Mouse (Mus musculus): ENCODE data around the gene Slc6a9. TPM values are rescaled to one million over a fixed set of nuclear protein-coding genes. Genes with fewer than 3 reads are reported as not detected.

Slc6a9 gene
- total RNA-seq (2014; rRNA removed) (107 and 132 TPM in 2 replicates), polyA plus RNA-seq (2015; fragmentation: Nextera tagmentation; extraction: Ambion mirVana) (79.7 and 82.9 TPM in 2 replicates)

- Histone ChIP-seq H3K9me3 (ENCODE audit: low read length) (no peaks in the 10 kb centered on the region), H3K9ac (replicated peaks; ENCODE audit: low read length) (peak within 1 kb of the TSS; percentile 94), H3K27me3 (ENCODE audit: insufficient read depth, low read length) (no peaks in the 10 kb centered on the region), H3K4me2 (ENCODE audit: low read depth, low read length) (peak within 1 kb of the TSS; percentile 85), H3K4me3 (ENCODE audit: low read length) (peak within 1 kb of the TSS; percentile 74), H3K36me3 (ENCODE audit: insufficient read depth, low read length) (no peaks in the 10 kb centered on the region), H3K4me1 (ENCODE audit: insufficient read depth, low read length) (peaks cover 6% of the 10 kb centered on the region; the same call in 1 of the 2 replicates), H3K27ac (peak within 1 kb of the TSS; percentile 94)
- ATAC-seq: no peak
- WGBS: 30% methylated on average over 3 of the region's 3 CpGs
- DNase-seq (ENCODE audit: low spot score): no peak
- TF ChIP-seq CTCF (IDR thresholded peaks at IDR 0.05; ENCODE audit: low read depth): no peak
Measured at GRCm38 (mm10) chr4:117834457-117834844, at the start of gene Slc6a9. Slc6a9 (plus strand) TSS chr4:117834506.

- peak; percentile 48 for DNase-seq (ENCODE audit: low spot score)
- 0 out of 2 replicates have a peak overlapping the region, but pooled peaks have one; percentile 5 for H3K4me2 ChIP-seq (ENCODE audit: low read depth, low read length)
Measured at GRCm38 (mm10) chr4:117786963-117787362, 47.3 kb upstream of the Slc6a9 start.

GRCm38 (mm10) chr4:117788308-117788707 lies 46.0 kb upstream of the Slc6a9 start:
- TF ChIP-seq CTCF (IDR thresholded peaks at IDR 0.05; ENCODE audit: low read depth): no peak
- no peak overlapping the region for H3K27ac ChIP-seq
- WGBS: 60% methylated on average over 10 of the region's 10 CpGs
- no peak overlapping the region for H3K4me3 ChIP-seq (ENCODE audit: low read length)
- H3K36me3 ChIP-seq (ENCODE audit: insufficient read depth, low read length): no peaks in the 10 kb centered on the region
- no peaks in the 10 kb centered on the region for H3K9me3 ChIP-seq (ENCODE audit: low read length)
- no peaks in the 10 kb centered on the region for H3K4me1 ChIP-seq (ENCODE audit: insufficient read depth, low read length)
- H3K9ac ChIP-seq (replicated peaks; ENCODE audit: low read length): no peak overlapping the region
- DNase-seq (ENCODE audit: low spot score) (no peak), ATAC-seq (no peak)
- H3K4me2 ChIP-seq (ENCODE audit: low read depth, low read length): no peak overlapping the region
- H3K27me3 ChIP-seq (ENCODE audit: insufficient read depth, low read length): no peaks in the 10 kb centered on the region

More at GRCm38 (mm10) chr4:117786963-117787362, 47.3 kb upstream of the Slc6a9 start:
- no peak overlapping the region for H3K9ac ChIP-seq (replicated peaks; ENCODE audit: low read length)
- no peak overlapping the region for H3K4me3 ChIP-seq (ENCODE audit: low read length)
- H3K36me3 ChIP-seq (ENCODE audit: insufficient read depth, low read length): no peaks in the 10 kb centered on the region
- H3K27me3 ChIP-seq (ENCODE audit: insufficient read depth, low read length): no peaks in the 10 kb centered on the region
- peak; percentile 63 for ATAC-seq
- no peaks in the 10 kb centered on the region for H3K4me1 ChIP-seq (ENCODE audit: insufficient read depth, low read length)
- 38% methylated on average over 8 of the region's 8 CpGs for WGBS
- no peak overlapping the region for H3K27ac ChIP-seq
- no peaks in the 10 kb centered on the region for H3K9me3 ChIP-seq (ENCODE audit: low read length)
- TF ChIP-seq CTCF (IDR thresholded peaks at IDR 0.05; ENCODE audit: low read depth): no peak

GRCm38 (mm10) chr4:117799904-117800303 lies 34.4 kb upstream of the Slc6a9 start:
- 82% methylated on average over 6 of the region's 6 CpGs for WGBS
- H3K27ac ChIP-seq: no peak overlapping the region
- H3K4me2 ChIP-seq (ENCODE audit: low read depth, low read length): no peak overlapping the region
- H3K9ac ChIP-seq (replicated peaks; ENCODE audit: low read length): no peak overlapping the region
- no peaks in the 10 kb centered on the region for H3K36me3 ChIP-seq (ENCODE audit: insufficient read depth, low read length)
- no peak for TF ChIP-seq CTCF (IDR thresholded peaks at IDR 0.05; ENCODE audit: low read depth)
- H3K4me3 ChIP-seq (ENCODE audit: low read length): no peak overlapping the region
- H3K27me3 ChIP-seq (ENCODE audit: insufficient read depth, low read length): no peaks in the 10 kb centered on the region
- DNase-seq (ENCODE audit: low spot score) (no peak), ATAC-seq (no peak)
- H3K4me1 ChIP-seq (ENCODE audit: insufficient read depth, low read length): no peaks in the 10 kb centered on the region
- no peaks in the 10 kb centered on the region for H3K9me3 ChIP-seq (ENCODE audit: low read length)

GRCm38 (mm10) chr4:117806992-117807391 lies 27.3 kb upstream of the Slc6a9 start:
- Histone ChIP-seq H3K27ac (no peak overlapping the region), H3K27me3 (ENCODE audit: insufficient read depth, low read length) (no peaks in the 10 kb centered on the region), H3K4me3 (ENCODE audit: low read length) (no peak overlapping the region), H3K9me3 (ENCODE audit: low read length) (no peaks in the 10 kb centered on the region), H3K4me2 (ENCODE audit: low read depth, low read length) (no peak overlapping the region), H3K9ac (replicated peaks; ENCODE audit: low read length) (no peak overlapping the region), H3K36me3 (ENCODE audit: insufficient read depth, low read length) (no peaks in the 10 kb centered on the region), H3K4me1 (ENCODE audit: insufficient read depth, low read length) (no peaks in the 10 kb centered on the region)
- TF ChIP-seq CTCF (IDR thresholded peaks at IDR 0.05; ENCODE audit: low read depth): no peak
- DNase-seq (ENCODE audit: low spot score) (no peak), ATAC-seq (no peak)
- 66% methylated on average over 5 of the region's 5 CpGs for WGBS

- Histone ChIP-seq H3K4me2 (ENCODE audit: low read depth, low read length) (no peak overlapping the region), H3K36me3 (ENCODE audit: insufficient read depth, low read length) (no peaks in the 10 kb centered on the region), H3K9me3 (ENCODE audit: low read length) (no peaks in the 10 kb centered on the region), H3K27ac (no peak overlapping the region), H3K4me1 (ENCODE audit: insufficient read depth, low read length) (no peaks in the 10 kb centered on the region), H3K27me3 (ENCODE audit: insufficient read depth, low read length) (no peaks in the 10 kb centered on the region), H3K9ac (replicated peaks; ENCODE audit: low read length) (no peak overlapping the region), H3K4me3 (ENCODE audit: low read length) (no peak overlapping the region)
- WGBS: 54% methylated on average over 2 of the region's 2 CpGs
- peak; percentile 61 for DNase-seq (ENCODE audit: low spot score)
- TF ChIP-seq CTCF (IDR thresholded peaks at IDR 0.05; ENCODE audit: low read depth): peak; percentile 58
- ATAC-seq: no peak
Measured at GRCm38 (mm10) chr4:117810933-117811332, 23.4 kb upstream of the Slc6a9 start.

- H3K27ac ChIP-seq: no peak overlapping the region
- H3K4me3 ChIP-seq (ENCODE audit: low read length): no peak overlapping the region
- no peaks in the 10 kb centered on the region for H3K36me3 ChIP-seq (ENCODE audit: insufficient read depth, low read length)
- ATAC-seq (no peak), DNase-seq (ENCODE audit: low spot score) (no peak)
- TF ChIP-seq CTCF (IDR thresholded peaks at IDR 0.05; ENCODE audit: low read depth): no peak
- no peaks in the 10 kb centered on the region for H3K27me3 ChIP-seq (ENCODE audit: insufficient read depth, low read length)
- no peak overlapping the region for H3K4me2 ChIP-seq (ENCODE audit: low read depth, low read length)
- no peaks in the 10 kb centered on the region for H3K4me1 ChIP-seq (ENCODE audit: insufficient read depth, low read length)
- H3K9ac ChIP-seq (replicated peaks; ENCODE audit: low read length): no peak overlapping the region
- WGBS: 71% methylated on average over 9 of the region's 9 CpGs
- H3K9me3 ChIP-seq (ENCODE audit: low read length): no peaks in the 10 kb centered on the region
Measured at GRCm38 (mm10) chr4:117813591-117814192, 20.6 kb upstream of the Slc6a9 start.

Measured in hindbrain, postnatal 0 days (tissue).